Mouse (Mus musculus): ENCODE data around the gene Dner. TPM values are rescaled to one million over a fixed set of nuclear protein-coding genes. Genes with fewer than 3 reads are reported as not detected.
A peak's percentile ranks its signal among the peaks of the same experiment; 100 is the strongest.

Dner gene
- polyA plus RNA-seq, 1 experiment: 0.08 TPM

DNA sequence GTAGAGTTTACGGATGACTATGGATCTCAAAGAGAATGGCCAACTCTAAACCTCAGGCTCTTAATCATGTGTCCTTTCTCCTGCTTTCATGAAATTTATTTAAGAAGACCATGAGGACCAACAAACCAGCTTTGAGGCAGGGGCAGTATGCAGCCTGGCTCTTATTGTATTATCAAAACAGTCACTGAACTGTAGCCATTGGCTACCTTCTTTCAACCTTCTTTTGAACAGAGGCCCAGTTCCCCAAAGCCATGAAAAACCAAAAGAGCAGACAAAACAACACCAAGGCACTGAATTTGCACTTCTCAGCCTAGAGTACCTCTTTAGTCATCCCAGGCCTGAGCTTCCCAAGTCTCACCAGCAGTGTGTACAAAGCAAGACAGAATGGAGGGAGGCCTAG, 207.5 kb downstream of the Dner start:
- WGBS: 100% methylated on average over 1 of the region's 1 CpGs

DNA sequence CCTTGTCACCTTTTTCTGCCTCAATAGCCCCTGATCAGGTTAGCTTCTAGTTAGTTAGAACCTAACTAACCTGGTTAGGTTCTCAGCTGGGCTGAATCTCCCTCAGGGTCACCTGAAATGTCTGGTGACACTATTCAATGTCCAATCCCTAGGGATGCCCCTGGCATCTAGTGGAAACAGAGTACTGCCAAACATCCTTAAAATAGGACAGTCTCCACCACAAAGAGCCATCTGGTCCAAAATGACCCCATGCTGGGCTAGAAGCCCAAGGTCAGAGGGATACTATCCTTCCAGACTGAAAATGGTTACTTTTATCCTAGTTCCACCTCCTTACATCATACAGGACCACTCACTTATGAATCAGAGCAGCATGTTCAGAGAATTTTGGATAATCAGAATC, 211.0 kb downstream of the Dner start:
- Histone ChIP-seq H3K27me3 (ENCODE audit: control insufficient read depth, insufficient read depth, low read length) (no peaks in the 10 kb centered on the region; the same call in 1 of the 2 replicates), H3K36me3 (ENCODE audit: control insufficient read depth, insufficient read depth, low read length) (no peaks in the 10 kb centered on the region), H3K4me3 (ENCODE audit: extremely low read depth, insufficient read depth, insufficient read length) (no peak overlapping the region), H3K4me1 (ENCODE audit: control insufficient read depth, insufficient read depth, insufficient read length) (no peaks in the 10 kb centered on the region), H3K27ac (ENCODE audit: insufficient read depth, low read length) (no peak overlapping the region)
- TF ChIP-seq CTCF (IDR thresholded peaks at IDR 0.05; ENCODE audit: extremely low read depth, insufficient read depth, insufficient read length, insufficient replicate concordance) (no peak), POLR2A (IDR thresholded peaks at IDR 0.05; ENCODE audit: low read depth, low read length) (no peak)
- no peak for DNase-seq (ENCODE audit: low read depth in 1 of 2, low spot score in 2 of 2)

More for the DNA sequence above, 207.5 kb downstream of the Dner start:
- no peak for TF ChIP-seq POLR2A (IDR thresholded peaks at IDR 0.05; ENCODE audit: low read depth, low read length)
- no peak for TF ChIP-seq CTCF (IDR thresholded peaks at IDR 0.05; ENCODE audit: extremely low read depth, insufficient read depth, insufficient read length, insufficient replicate concordance)
- H3K36me3 ChIP-seq (ENCODE audit: control insufficient read depth, insufficient read depth, low read length): no peaks in the 10 kb centered on the region
- no peak overlapping the region for H3K27ac ChIP-seq (ENCODE audit: insufficient read depth, low read length)
- no peaks in the 10 kb centered on the region for H3K4me1 ChIP-seq (ENCODE audit: control insufficient read depth, insufficient read depth, insufficient read length)
- H3K27me3 ChIP-seq (ENCODE audit: control insufficient read depth, insufficient read depth, low read length): no peaks in the 10 kb centered on the region; the same call in 1 of the 2 replicates
- H3K4me3 ChIP-seq (ENCODE audit: extremely low read depth, insufficient read depth, insufficient read length): no peak overlapping the region
- no peak for DNase-seq (ENCODE audit: low read depth in 1 of 2, low spot score in 2 of 2)

DNA sequence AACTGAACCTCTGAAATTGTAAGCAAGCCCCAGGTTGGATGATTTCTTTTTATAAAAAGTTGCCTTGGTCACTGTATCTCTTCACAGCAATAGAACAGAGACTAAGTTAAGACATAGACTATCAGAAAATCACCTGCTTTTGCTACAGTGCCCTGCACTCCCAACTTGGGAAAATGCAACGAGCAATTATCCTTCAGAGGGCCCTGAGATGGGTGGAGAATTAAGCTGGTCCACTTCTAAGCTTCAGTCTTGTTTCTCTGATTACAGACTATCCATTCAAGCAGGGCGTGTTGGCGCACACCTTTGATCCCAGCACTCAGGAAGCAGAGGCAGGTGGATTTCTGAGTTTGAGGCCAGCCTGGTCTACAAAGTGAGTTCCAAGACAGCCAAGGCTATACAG, 211.4 kb downstream of the Dner start:
- Histone ChIP-seq H3K36me3 (ENCODE audit: control insufficient read depth, insufficient read depth, low read length) (no peaks in the 10 kb centered on the region), H3K4me3 (ENCODE audit: extremely low read depth, insufficient read depth, insufficient read length) (no peak overlapping the region), H3K4me1 (ENCODE audit: control insufficient read depth, insufficient read depth, insufficient read length) (no peaks in the 10 kb centered on the region), H3K27me3 (ENCODE audit: control insufficient read depth, insufficient read depth, low read length) (no peaks in the 10 kb centered on the region; the same call in 1 of the 2 replicates), H3K27ac (ENCODE audit: insufficient read depth, low read length) (no peak overlapping the region)
- no peak for DNase-seq (ENCODE audit: low read depth in 1 of 2, low spot score in 2 of 2)
- TF ChIP-seq CTCF (IDR thresholded peaks at IDR 0.05; ENCODE audit: extremely low read depth, insufficient read depth, insufficient read length, insufficient replicate concordance) (no peak), POLR2A (IDR thresholded peaks at IDR 0.05; ENCODE audit: low read depth, low read length) (no peak)
- WGBS: 77% methylated on average over 3 of the region's 3 CpGs

DNA sequence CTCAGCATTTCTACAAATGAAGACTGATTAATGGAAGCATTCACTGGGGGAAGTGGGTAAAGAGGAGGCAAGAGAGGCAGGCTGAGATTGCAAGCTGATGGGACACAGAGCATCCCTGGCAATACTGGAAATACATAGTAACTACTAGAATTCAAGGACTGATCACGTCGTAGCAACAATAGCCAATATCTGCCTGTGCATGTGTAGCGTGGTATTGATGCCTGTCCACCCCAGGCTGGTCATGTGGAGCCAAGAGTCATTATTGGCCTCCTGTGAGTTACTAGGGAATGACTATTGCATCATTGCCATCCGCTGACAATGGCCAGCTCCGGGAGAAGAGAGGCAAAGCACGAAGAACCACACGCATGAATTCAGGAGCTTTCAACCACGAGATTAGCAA, 216.0 kb downstream of the Dner start:
- no peaks in the 10 kb centered on the region for H3K27me3 ChIP-seq (ENCODE audit: control insufficient read depth, insufficient read depth, low read length)
- 85% methylated on average over 8 of the region's 8 CpGs for WGBS
- TF ChIP-seq POLR2A (IDR thresholded peaks at IDR 0.05; ENCODE audit: low read depth, low read length) (no peak), CTCF (IDR thresholded peaks at IDR 0.05; ENCODE audit: extremely low read depth, insufficient read depth, insufficient read length, insufficient replicate concordance) (no peak)
- H3K36me3 ChIP-seq (ENCODE audit: control insufficient read depth, insufficient read depth, low read length): no peaks in the 10 kb centered on the region
- H3K4me3 ChIP-seq (ENCODE audit: extremely low read depth, insufficient read depth, insufficient read length): no peak overlapping the region
- H3K4me1 ChIP-seq (ENCODE audit: control insufficient read depth, insufficient read depth, insufficient read length): no peaks in the 10 kb centered on the region
- no peak overlapping the region for H3K27ac ChIP-seq (ENCODE audit: insufficient read depth, low read length)
- no peak for DNase-seq (ENCODE audit: low read depth in 1 of 2, low spot score in 2 of 2)

DNA sequence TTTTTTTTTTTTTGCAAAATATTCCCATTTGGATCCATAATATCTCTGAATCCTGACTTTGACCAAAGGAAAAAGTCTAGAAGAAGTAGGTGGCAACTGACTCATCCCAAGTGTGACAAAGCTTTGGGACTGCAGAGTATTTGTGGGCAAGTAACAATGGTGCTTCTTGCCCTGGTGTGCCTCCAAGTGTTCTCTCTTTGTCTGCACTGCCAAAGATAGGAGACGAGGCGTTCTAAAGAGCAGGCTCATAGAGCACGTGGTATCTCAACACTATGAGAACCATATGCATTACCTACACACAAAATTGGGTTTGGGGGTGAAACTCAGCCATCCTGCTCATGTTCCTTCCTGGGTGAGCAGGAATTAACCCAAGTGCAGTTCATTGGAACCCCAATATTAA, 221.7 kb downstream of the Dner start:
- WGBS: 79% methylated on average over 3 of the region's 3 CpGs
- Histone ChIP-seq H3K4me1 (ENCODE audit: control insufficient read depth, insufficient read depth, insufficient read length) (no peaks in the 10 kb centered on the region), H3K36me3 (ENCODE audit: control insufficient read depth, insufficient read depth, low read length) (no peaks in the 10 kb centered on the region), H3K27me3 (ENCODE audit: control insufficient read depth, insufficient read depth, low read length) (no peaks in the 10 kb centered on the region), H3K27ac (ENCODE audit: insufficient read depth, low read length) (no peak overlapping the region), H3K4me3 (ENCODE audit: extremely low read depth, insufficient read depth, insufficient read length) (no peak overlapping the region)
- TF ChIP-seq CTCF (IDR thresholded peaks at IDR 0.05; ENCODE audit: extremely low read depth, insufficient read depth, insufficient read length, insufficient replicate concordance): no peak
- no peak for TF ChIP-seq POLR2A (IDR thresholded peaks at IDR 0.05; ENCODE audit: low read depth, low read length)
- no peak for DNase-seq (ENCODE audit: low read depth in 1 of 2, low spot score in 2 of 2)

DNA sequence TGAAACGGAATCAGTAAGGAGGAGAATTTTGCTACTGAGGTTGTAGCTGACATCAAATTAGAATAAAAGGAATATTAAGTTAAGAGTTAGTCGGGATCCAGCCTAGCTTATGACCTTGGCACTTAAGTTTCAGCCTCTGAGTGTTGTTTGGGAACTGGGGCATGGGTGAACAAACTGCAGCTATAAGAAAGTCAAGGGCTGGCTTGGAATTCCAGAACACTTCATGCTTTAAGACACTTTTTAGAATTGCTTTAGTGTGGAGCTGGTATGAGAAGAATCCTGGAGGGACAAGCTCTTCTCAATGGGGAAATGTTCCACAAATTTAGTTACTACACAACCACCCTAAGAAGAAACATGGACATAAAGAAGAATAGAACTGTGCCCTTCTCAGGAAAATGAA, 223.8 kb downstream of the Dner start:
- Histone ChIP-seq H3K27me3 (ENCODE audit: control insufficient read depth, insufficient read depth, low read length) (no peaks in the 10 kb centered on the region), H3K27ac (ENCODE audit: insufficient read depth, low read length) (no peak overlapping the region), H3K4me3 (ENCODE audit: extremely low read depth, insufficient read depth, insufficient read length) (no peak overlapping the region), H3K36me3 (ENCODE audit: control insufficient read depth, insufficient read depth, low read length) (no peaks in the 10 kb centered on the region), H3K4me1 (ENCODE audit: control insufficient read depth, insufficient read depth, insufficient read length) (no peaks in the 10 kb centered on the region)
- 75% methylated on average over 2 of the region's 2 CpGs for WGBS
- DNase-seq (ENCODE audit: low read depth in 1 of 2, low spot score in 2 of 2): no peak
- TF ChIP-seq CTCF (IDR thresholded peaks at IDR 0.05; ENCODE audit: extremely low read depth, insufficient read depth, insufficient read length, insufficient replicate concordance): no peak
- no peak for TF ChIP-seq POLR2A (IDR thresholded peaks at IDR 0.05; ENCODE audit: low read depth, low read length)

DNA sequence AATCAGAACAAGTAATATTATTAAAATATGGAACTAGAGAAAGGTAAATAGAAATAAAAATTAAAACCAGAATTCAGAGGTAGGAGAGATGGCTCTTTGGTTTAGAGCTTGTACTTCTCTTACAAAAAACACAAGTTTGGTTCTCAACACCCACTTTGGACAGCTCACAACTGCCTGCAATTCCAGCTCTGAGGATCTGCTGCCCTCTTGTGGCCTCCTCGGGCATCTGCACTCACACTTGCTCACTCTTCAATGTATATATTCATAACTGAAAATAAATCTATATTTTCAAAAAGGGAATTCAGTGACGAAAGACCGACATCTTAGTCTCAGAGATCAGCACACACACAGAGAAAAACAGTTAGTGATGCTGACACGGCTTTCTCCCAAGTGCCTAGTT, 225.7 kb downstream of the Dner start:
- DNase-seq (ENCODE audit: low read depth in 1 of 2, low spot score in 2 of 2): no peak
- TF ChIP-seq CTCF (IDR thresholded peaks at IDR 0.05; ENCODE audit: extremely low read depth, insufficient read depth, insufficient read length, insufficient replicate concordance): peak; percentile 13; the same call in 1 of the 2 replicates
- TF ChIP-seq POLR2A (IDR thresholded peaks at IDR 0.05; ENCODE audit: low read depth, low read length): no peak
- Histone ChIP-seq H3K27ac (ENCODE audit: insufficient read depth, low read length) (no peak overlapping the region), H3K4me3 (ENCODE audit: extremely low read depth, insufficient read depth, insufficient read length) (no peak overlapping the region), H3K4me1 (ENCODE audit: control insufficient read depth, insufficient read depth, insufficient read length) (no peaks in the 10 kb centered on the region), H3K36me3 (ENCODE audit: control insufficient read depth, insufficient read depth, low read length) (no peaks in the 10 kb centered on the region), H3K27me3 (ENCODE audit: control insufficient read depth, insufficient read depth, low read length) (no peaks in the 10 kb centered on the region)
- WGBS: 71% methylated on average over 4 of the region's 4 CpGs

Measured in spleen, adult 2 months (tissue).